25 mouse cellular contexts compared by ENCODE assay signal in genomic region chr6:144880098-144880497, GRCm38 (mm10).
A peak's percentile ranks its signal among the peaks of the same experiment; 100 is the strongest.
DNase-seq lines count a peak whose midpoint lies in the region; ATAC-seq and TF ChIP-seq lines count a peak whose summit lies in the region.
"Had no signal": no experiment of that assay in that cellular context is flagged by ENCODE, and none has a peak within 500 bp of the region (broad histone marks: within the 10 kb centered on the region; RNA-seq: fewer than 3 reads in every experiment).

No protein-coding gene starts in this region.

- no peaks in the 10 kb centered on the region for H3K36me3 ChIP-seq in embryonic facial prominence, embryonic 11.5 days (replicated peaks; ENCODE audit: control insufficient read depth, insufficient read depth, low read depth, low read length)
- H3K36me3 ChIP-seq: limb, embryonic 13.5 days; lung, embryonic 15.5 days had no signal

- DNase-seq in layer of hippocampus, adult 11-12 months (ENCODE audit: low spot score) = peak; percentile 43
- DNase-seq in layer of hippocampus, adult 9-10 months (ENCODE audit: low spot score) = no peak
- DNase-seq in embryonic facial prominence, embryonic 11.5 days (ENCODE audit: low spot score) = peak; percentile 30
- peak; percentile 36 to 47 for DNase-seq in layer of hippocampus, adult 2 months (ENCODE audit: low spot score in 2 of 2)
- DNase-seq in right cerebral cortex, postnatal 36 days (ENCODE audit: low spot score in 2 of 2) = no peak
- no peak for DNase-seq in heart, postnatal 4 days
- DNase-seq: adrenal gland, adult 2 months; adrenal gland, postnatal 36 days; cerebellum, adult 8-10 months; embryo, embryonic 11 days; gastrocnemius, postnatal 14 days; heart, postnatal 14 days; kidney, adult 8-10 months; kidney, postnatal 10 days; right cerebral cortex, adult 18-20 months; right cerebral cortex, postnatal 4 days; thymus, postnatal 4 days had no signal

- H3K27me3 ChIP-seq in embryonic facial prominence, embryonic 11.5 days (ENCODE audit: control insufficient read depth, insufficient read depth, low read length) = no peaks in the 10 kb centered on the region
- H3K27me3 ChIP-seq: limb, embryonic 13.5 days; lung, embryonic 15.5 days had no signal

- no peak overlapping the region for H3K4me2 ChIP-seq in embryonic facial prominence, embryonic 11.5 days (ENCODE audit: low read depth, low read length)
- H3K4me2 ChIP-seq: limb, embryonic 13.5 days; liver, embryonic 11.5 days; lung, embryonic 15.5 days; midbrain, embryonic 11.5 days had no signal

- no peak overlapping the region for H3K9ac ChIP-seq in embryonic facial prominence, embryonic 11.5 days (replicated peaks; ENCODE audit: low read length)
- H3K9ac ChIP-seq: limb, embryonic 13.5 days; lung, embryonic 15.5 days had no signal

- no peak overlapping the region for H3K27ac ChIP-seq in embryonic facial prominence, embryonic 11.5 days (replicated peaks; ENCODE audit: low read depth, low read length)
- H3K27ac ChIP-seq in layer of hippocampus, adult 2 months = no peak overlapping the region
- H3K27ac ChIP-seq: limb, embryonic 13.5 days; lung, embryonic 15.5 days had no signal

- H3K4me3 ChIP-seq in embryonic facial prominence, embryonic 11.5 days (ENCODE audit: low read depth, low read length) = no peak overlapping the region
- no peak overlapping the region for H3K4me3 ChIP-seq in layer of hippocampus, adult 2 months
- H3K4me3 ChIP-seq: erythroblast, embryonic 14.5 days; limb, embryonic 13.5 days; lung, embryonic 15.5 days had no signal

- no peak for TF ChIP-seq CTCF in layer of hippocampus, adult 2 months (conservative IDR thresholded peaks at IDR 0.05)

- no peaks in the 10 kb centered on the region for H3K9me3 ChIP-seq in embryonic facial prominence, embryonic 11.5 days (replicated peaks; ENCODE audit: control insufficient read depth, low read length)
- H3K9me3 ChIP-seq: limb, embryonic 13.5 days; lung, embryonic 15.5 days had no signal

- ATAC-seq in embryonic facial prominence, embryonic 11.5 days (replicated peaks; ENCODE audit: insufficient number of reproducible peaks, low FRiP score, low TSS enrichment, low read depth) = no peak
- no peak for ATAC-seq in megakaryocyte, adult 5-6 weeks (ENCODE audit: poor library complexity, severe bottlenecking)
- ATAC-seq: intestine, embryonic 16.5 days; midbrain, embryonic 16.5 days had no signal

- WGBS in embryonic facial prominence, embryonic 11.5 days = 61% methylated on average over 10 of the region's 10 CpGs

- no peaks in the 10 kb centered on the region for H3K4me1 ChIP-seq in embryonic facial prominence, embryonic 11.5 days (ENCODE audit: control insufficient read depth, insufficient read depth, low read length)
- H3K4me1 ChIP-seq: limb, embryonic 13.5 days; lung, embryonic 15.5 days had no signal

Comparison
In these comparisons a context has a peak if more than half of its experiments do, and no peak if none do; other contexts are left out.
1. DNase-seq: peak in layer of hippocampus, adult 11-12 months (single experiment), embryonic facial prominence, embryonic 11.5 days (single experiment) and layer of hippocampus, adult 2 months (2 of 2); none in layer of hippocampus, adult 9-10 months (single experiment), right cerebral cortex, postnatal 36 days (0 of 2) and heart, postnatal 4 days (single experiment).